Mouse (Mus musculus): ENCODE results near the gene Unc5c.

Unc5c gene

GRCm38 (mm10) chr3:141465104-141465705 is at the start of gene Unc5c:
Unc5c (plus strand) TSS chr3:141465216.
- peak; percentile 58 for DNase-seq (ENCODE audit: low read depth, low spot score)

- DNase-seq (ENCODE audit: low read depth, low spot score) = no peak
Measured at GRCm38 (mm10) chr3:141457475-141457874, 7.5 kb upstream of the Unc5c start.

DNA sequence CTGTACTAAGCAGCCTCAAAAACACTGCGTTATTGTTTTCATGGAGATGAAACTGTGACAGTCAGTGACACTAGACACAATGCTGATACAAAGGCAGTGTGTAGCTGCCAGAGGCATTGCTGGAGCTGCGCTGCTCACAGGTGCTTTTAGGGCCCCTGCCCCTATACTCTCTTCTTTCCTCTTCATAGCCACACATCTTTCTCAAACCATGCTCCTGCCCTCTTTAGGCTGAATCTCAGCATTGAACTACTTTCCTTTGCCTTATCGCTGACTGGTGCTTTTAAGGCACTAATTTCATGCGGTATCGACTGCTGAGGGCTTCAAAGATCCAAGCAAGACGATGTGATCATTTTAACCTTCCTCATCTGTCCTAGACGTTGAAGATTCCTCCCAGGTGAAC is 2.5 kb upstream of the Unc5c start:
- DNase-seq (ENCODE audit: low read depth, low spot score) = no peak

DNA sequence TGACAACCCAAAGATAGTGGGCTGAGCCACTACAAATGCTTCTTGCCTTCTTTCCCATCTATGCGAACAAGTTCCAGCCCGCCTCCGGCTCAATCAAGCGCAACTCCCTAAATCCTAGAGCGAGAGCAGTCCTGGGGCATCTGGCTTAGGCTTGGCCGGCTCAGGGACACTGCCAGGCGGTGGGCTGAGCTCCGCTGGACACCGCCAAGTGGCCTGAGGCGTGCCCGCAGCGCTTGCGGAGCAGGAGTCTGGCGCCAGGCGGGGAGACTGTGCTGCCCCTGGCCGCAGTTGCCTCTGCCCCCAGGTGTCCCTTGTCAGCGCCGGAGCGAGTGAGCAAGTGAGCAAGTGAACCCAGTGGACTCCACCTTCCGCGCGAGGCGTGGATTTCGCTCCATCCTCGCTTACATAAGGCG is 319 bp upstream of the Unc5c start:
- DNase-seq (ENCODE audit: low read depth, low spot score) = no peak

GRCm38 (mm10) chr3:141466061-141466460 is 1.0 kb downstream of the Unc5c start:
- DNase-seq (ENCODE audit: low read depth, low spot score) = no peak

DNA sequence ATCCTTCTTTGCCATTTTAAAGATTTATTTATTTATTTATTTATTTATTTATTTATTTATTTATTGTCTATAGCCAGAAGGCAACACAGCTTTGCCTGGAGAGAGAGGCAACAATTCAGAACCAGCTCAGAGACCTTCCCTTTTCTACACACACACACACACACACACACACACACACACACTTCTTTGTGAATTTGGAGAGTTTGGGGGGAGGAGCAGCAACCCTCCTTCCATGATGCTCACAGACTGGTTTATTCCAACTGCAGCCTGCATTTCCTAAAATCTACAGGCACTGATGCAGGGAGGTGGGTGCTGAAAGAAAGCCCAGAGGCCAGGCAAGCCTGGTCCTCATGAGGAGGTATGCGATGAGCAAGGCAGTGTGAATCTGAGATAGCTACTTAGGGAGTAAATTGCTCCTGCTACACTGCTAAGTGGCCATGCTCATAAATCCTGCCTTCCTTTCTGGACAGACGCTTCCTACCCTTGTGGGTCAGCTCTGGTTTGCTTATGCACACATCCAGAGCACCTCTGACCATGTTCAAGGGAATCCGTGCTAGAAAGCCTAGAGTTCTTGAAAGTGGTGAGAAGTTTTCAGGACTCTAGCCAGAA is 1.8 kb downstream of the Unc5c start:
- no peak for DNase-seq (ENCODE audit: low read depth, low spot score)

GRCm38 (mm10) chr3:141469338-141469737 is 4.3 kb downstream of the Unc5c start:
- no peak for DNase-seq (ENCODE audit: low read depth, low spot score)

DNA sequence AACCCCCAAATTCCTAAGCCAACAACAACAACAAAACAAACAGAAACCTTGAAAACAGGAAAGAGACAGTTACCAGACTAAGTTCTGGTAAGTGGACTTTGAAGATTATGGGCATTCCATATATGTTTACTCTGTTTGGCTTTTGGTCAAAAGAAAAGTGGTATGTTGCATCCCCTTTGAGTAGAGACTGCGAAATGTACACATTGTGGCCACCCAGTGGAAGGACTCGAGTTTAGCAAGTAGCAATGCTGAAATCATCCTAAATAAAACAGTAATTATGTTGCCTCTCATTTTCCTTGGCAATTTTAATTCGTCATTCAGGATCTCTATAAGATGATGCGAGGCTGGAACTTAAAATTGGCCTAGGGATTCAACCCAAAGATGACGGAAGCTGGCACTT is 8.2 kb downstream of the Unc5c start:
- no peak for DNase-seq (ENCODE audit: low read depth, low spot score)

DNA sequence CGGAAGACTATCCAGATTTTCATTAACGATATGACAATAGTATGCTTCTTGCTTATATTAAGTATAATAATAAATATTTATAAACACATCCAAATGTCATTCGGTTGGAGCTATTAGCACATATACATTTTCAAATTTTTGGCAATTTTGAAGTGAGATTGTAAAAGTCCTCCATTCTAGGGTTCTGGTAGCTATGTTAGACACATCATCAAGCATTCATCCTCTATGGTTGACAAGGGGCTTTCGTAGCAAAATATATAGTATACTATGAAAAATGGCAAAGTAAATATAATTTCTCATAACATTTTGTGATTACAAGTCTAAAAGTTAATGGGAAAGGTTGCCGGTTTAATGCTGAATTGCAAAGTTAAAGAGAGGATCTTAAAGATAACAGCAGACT is 10.4 kb downstream of the Unc5c start:
- DNase-seq (ENCODE audit: low read depth, low spot score) = no peak

DNA sequence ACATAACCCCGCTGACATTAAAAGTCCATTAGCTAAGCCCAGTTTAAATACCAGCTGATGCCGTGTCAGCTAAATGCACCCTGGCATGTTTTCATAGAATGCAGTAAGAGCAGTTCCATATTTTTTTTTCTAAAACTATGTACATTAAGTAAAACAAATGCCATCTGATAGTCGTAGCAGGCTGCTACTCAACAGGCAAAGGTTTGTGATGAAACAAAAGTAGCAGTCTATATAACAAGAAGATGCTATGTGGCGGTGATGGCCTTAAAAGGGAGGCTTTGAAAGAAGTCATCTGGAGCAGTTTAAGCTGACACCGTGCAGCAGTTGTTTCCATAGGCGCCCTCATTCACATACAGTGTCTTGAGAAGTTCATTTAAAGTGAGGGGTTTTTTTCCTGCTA is 10.9 kb downstream of the Unc5c start:
- no peak for DNase-seq (ENCODE audit: low read depth, low spot score)

DNA sequence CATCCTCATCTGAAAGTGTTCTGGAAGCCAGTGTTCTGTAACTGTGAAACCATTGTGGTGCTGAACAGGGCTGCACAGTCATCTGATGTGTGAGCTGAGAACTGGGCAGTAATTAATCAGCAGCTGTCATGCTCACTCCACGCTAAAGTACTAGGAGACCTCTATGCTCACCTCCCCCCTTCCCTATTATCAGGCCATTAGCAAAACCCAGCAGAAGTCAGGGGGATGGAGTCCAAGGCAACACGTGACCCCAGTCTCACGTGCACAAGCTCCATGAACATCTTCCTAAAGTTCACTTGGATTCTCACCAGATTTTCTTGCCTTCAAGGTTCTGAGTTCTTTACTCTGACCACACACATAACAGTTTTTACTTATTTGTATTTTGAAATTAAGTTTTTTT is 11.7 kb downstream of the Unc5c start:
- DNase-seq (ENCODE audit: low read depth, low spot score) = no peak

GRCm38 (mm10) chr3:141482465-141482864 is 17.4 kb downstream of the Unc5c start:
- DNase-seq (ENCODE audit: low read depth, low spot score) = no peak

DNA sequence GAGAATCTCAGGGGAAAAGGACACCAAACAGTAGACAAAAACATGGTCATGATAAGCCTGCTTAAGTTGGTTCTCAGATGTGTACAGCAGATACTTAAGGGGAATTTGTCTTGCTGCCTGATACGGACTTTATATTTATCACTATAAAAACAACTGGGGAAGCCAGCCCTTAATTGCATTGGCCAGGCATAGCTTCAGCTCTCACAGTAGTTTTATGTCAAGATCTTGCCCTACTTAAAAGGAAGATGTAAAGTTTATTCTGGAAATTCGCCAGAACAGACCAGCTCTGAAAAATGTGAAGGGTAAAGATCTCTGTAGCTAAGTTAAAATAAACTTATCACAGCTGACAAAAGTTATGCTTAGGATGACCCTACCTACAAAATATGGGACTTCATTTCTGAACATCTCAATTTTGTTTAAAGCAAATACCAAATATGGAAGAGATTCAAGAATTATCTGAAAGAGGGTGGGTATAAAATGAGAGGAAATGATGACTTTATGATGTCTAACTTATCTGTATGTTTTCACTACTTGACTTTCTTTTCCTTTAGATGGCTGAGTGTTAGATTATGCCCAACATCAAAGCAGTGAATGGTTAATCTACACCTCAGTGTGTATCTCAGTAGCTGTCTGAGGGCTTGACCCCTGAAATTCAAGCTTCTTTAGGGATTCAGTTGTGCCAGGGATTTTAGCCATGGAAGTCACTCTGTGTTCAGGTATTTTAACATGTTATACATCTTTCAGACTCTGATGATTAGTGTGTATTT is 18.8 kb downstream of the Unc5c start:
- no peak for DNase-seq (ENCODE audit: low read depth, low spot score)

- no peak for DNase-seq (ENCODE audit: low read depth, low spot score)
Measured at GRCm38 (mm10) chr3:141485218-141485617, 20.2 kb downstream of the Unc5c start.

DNA sequence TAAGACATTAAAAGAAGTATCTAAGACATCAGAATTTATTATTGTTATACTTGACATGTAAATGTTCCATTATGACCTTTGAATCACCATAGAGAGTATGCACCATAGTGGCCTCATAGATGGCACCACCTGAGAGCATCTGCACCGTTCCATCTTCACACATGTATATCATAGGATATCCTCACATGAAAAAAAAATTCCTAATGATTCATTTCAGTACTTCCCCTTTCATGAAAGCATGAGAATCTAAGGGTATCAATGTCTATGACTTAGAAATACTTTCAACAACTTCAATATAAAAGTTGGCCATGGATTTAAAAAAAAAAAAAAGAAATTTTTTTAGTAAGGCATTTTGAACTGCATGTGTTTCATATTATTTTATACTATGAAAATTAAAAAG is 25.6 kb downstream of the Unc5c start:
- DNase-seq (ENCODE audit: low read depth, low spot score) = no peak

DNA sequence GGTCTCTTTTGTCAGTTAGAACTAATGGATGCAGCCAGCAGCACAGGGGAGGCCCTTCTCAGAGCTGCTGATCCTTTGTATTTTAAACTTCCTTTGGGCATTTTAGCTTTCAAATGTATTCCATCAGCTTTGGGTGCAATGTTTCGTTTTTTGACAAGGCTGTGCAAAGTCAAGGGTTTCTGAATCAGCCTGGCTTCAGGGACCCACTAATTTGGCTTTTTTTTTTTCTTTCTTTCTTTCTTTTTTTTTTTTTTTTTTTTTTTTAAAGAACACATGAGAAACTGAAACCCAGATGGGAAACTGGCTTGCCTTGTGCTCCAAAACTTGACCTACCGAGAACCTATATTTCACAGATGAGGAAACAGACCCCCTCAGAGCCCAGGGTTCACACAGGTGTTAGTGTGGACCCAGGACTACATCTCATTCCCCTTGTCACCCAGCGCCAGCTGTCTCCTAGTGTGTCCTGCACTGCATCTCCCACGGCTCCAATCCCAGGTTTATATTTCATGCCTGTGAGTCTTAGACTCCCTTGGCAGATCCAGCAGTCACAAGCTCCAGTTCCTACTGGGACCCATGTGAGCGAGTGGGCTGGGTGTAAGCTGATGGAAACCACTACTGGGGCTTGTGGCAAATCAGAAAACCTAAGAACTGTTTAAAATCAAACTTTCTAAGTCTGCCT is 26.4 kb downstream of the Unc5c start:
- DNase-seq (ENCODE audit: low read depth, low spot score) = no peak

- DNase-seq (ENCODE audit: low read depth, low spot score) = no peak
Measured at GRCm38 (mm10) chr3:141491951-141492310, 26.9 kb downstream of the Unc5c start.

DNA sequence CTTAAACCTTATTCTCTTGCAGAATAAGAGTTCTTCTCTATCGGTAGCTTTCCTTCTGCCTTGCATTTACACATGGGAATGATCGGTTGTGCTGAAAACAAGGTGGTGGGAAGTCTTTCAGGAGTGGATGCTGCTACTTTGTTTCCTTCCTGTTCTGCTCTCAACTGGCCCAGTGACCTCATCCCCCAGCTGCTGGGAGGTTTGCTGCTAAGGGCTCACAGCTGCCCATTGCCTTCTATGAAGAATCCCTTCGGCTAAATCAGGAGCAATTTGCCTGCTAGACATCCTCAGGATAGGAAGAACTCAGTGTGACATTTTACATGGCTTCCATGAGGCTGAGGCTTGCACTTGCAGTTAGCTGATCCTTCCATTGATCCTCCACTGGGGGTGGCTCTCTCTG is 28.0 kb downstream of the Unc5c start:
- DNase-seq (ENCODE audit: low read depth, low spot score) = no peak

DNA sequence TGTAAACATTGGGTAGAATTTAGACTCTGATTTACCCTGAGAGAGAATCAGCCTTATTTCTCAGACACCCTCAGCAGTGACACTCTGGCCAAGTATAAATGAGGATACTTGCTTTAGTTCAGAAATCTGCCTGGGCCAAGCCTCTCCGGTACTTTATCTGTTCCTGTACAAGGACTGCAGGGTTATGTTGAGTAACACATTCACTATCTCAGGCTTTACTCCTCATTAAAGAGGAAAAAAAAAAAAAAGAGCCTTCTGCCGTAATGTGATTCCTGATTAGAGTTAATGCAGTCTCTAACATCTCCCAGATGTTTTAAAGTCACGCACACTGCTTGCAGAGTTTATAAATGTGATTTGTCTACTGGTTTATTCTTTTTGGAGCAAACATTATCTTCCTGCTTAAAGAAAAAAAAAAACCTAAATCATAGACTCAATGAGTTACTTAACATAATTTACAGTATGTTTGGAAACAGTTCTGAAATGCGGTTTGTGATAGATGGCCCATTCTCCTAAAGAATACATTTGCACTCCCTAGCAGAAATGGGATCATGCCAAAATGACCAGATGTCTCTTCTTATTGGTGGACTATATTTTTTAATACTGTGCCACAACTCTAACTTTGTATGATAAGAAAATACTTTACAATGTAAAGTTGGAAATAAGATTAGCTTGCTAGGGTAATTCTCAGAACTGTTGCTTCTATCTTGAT is 33.5 kb downstream of the Unc5c start:
- DNase-seq (ENCODE audit: low read depth, low spot score) = no peak

DNA sequence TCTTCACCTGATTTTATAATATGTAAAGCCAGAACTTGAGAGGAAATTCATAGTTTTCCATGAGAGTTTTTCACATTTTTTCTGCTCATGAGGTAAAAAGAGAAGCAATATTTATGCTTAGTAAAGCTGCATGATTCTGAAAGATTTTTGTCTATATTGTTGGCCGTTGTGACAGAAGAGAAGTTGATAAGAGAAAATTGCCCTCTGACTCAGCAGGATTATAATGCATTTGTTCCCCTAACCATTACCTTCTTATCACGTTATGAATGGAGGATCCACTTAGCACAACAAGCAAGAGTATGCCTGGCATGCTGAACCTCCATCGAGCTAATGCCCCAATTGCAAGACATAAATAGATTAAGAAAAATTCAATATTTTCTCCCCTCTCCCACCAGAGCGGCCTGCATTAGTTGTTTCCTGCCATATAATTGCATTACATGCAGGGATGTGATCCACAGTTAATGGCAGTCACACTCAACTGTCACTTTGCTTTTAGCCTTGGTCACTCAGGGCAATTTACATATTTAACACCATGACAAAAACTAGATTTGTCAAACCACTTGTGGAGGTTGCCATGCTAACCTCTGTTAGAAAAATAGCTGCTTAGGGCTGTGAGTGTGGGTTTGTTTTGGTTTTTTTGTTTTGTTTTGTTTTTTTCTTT is 37.0 kb downstream of the Unc5c start:
- DNase-seq (ENCODE audit: low read depth, low spot score) = no peak

DNA sequence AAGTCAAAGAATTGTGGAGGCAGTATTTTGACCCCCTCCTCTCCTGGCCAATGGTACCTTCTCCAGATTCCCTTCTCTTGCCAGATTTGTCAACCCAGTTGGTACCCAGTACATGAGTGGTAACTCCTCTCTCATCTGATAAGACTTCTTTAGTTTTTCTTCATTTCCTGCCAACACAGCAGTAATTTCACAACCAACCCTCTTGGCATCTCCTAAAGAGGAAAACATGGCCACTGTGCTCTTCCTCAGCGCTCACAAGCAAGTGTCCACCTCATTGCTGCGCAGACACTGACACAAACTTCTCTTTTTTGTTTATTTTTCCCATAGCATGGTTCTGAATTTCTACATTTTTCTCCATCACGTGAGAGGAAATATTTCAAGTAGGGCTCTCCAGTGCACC is 38.3 kb downstream of the Unc5c start:
- no peak for DNase-seq (ENCODE audit: low read depth, low spot score)

Measured in embryo, embryonic 11.5 days (tissue).